Mouse (Mus musculus) heart, adult 10 weeks (tissue): Measurements from ENCODE around the gene Zfp609. TPM values are rescaled to one million over a fixed set of nuclear protein-coding genes. Genes with fewer than 3 reads are reported as not detected.

Source experiments
- polyA plus RNA-seq: library from polyadenylated mRNA; stranded (reverse); fragments of 350-450 nt; fragmentation: Illumina TruSeq; extraction: RNeasy Lipid Tissue Mini Kit (QIAGEN cat#74804); gene quantifications from one replicate; pipeline ENCODE4 v1.2.3, GENCODE M21; 2014; ENCODE audit warnings: low read depth, low replicate concordance

Gene Zfp609
- 12.0 TPM for polyA plus RNA-seq

GRCm38 (mm10) chr9:65827344-65828015, at the start of gene Zfp609:
Gene Zfp609, minus strand, starts transcription at chr9:65827564.

GRCm38 (mm10) chr9:65667701-65668100, 159.7 kb downstream of the Zfp609 start, which contains the start of gene Oaz2:
Gene Oaz2, plus strand, starts transcription at chr9:65668001.

Other genes with a start within 250 kb of the Zfp609 start
- gene Plekho2, start 247.5 kb downstream of the Zfp609 start, polyA plus RNA-seq = 11.4 TPM
- gene Pif1, start 240.4 kb downstream of the Zfp609 start, polyA plus RNA-seq = not detected
- gene Rbpms2, start 197.9 kb downstream of the Zfp609 start, polyA plus RNA-seq = 44.9 TPM
- gene Oaz2, start 159.6 kb downstream of the Zfp609 start, polyA plus RNA-seq = 187 TPM
- gene Pclaf, start 62.7 kb upstream of the Zfp609 start, polyA plus RNA-seq = 0.45 TPM
- gene Trip4, start 81.2 kb upstream of the Zfp609 start, polyA plus RNA-seq = 17.8 TPM
- 5.3 TPM for gene Csnk1g1, start 81.4 kb upstream of the Zfp609 start, polyA plus RNA-seq
- gene Ppib, start 232.7 kb upstream of the Zfp609 start, polyA plus RNA-seq = 152 TPM
- 0.24 TPM for gene Snx22, start 242.2 kb upstream of the Zfp609 start, polyA plus RNA-seq